Mouse (Mus musculus): Measurements from ENCODE around the gene Fancg. TPM values are rescaled to one million over a fixed set of nuclear protein-coding genes. Genes with fewer than 3 reads are reported as not detected.

Fancg gene
- polyA plus RNA-seq, 1 experiment from 2014 or later: 32.8 TPM

GRCm38 (mm10) chr4:43037860-43038566 is 27.7 kb upstream of the Fancg start:
- no peak overlapping the region for H3K4me2 ChIP-seq (ENCODE audit: low read length)
- H3K4me3 ChIP-seq (replicated peaks; ENCODE audit: low read length): no peak overlapping the region
- no peaks in the 10 kb centered on the region for H3K9me3 ChIP-seq (ENCODE audit: control insufficient read depth, low read length)
- no peak overlapping the region for H3K9ac ChIP-seq (replicated peaks; ENCODE audit: low read depth, low read length)
- H3K4me1 ChIP-seq (replicated peaks; ENCODE audit: control insufficient read depth, insufficient read depth, low read length): peaks cover 23% of the 10 kb centered on the region
- H3K36me3 ChIP-seq (ENCODE audit: control insufficient read depth, insufficient read depth): peaks cover 23% of the 10 kb centered on the region
- H3K27ac ChIP-seq (ENCODE audit: low read length): no peak overlapping the region
- H3K27me3 ChIP-seq (replicated peaks; ENCODE audit: control insufficient read depth, insufficient read depth, low read length): no peaks in the 10 kb centered on the region
- 80% methylated on average over 4 of the region's 4 CpGs for WGBS
- no peak for ATAC-seq

DNA sequence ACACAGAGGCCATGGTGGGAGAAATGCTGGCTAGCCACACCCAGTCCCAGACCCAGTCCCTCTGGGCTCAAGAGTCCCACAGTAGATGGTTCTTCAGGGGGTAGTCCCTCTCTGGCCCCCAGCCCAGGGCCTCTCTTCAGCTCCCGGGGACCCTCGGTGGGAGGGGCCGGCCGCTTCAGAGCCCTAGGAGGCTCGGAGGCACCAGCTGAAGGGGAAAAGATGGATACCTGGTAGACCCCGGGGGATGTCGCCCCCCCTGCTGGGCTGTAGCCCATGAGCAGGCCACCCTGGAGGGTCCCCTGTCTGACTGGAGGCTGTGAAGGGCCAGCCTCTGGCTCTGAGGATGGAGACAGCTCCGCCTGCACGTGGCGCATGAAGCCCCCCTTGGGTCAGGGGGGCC is 26.1 kb upstream of the Fancg start:
- H3K4me1 ChIP-seq (replicated peaks; ENCODE audit: control insufficient read depth, insufficient read depth, low read length): peaks cover 30% of the 10 kb centered on the region
- H3K27ac ChIP-seq (ENCODE audit: low read length): no peak overlapping the region
- no peak overlapping the region for H3K4me3 ChIP-seq (replicated peaks; ENCODE audit: low read length)
- H3K9ac ChIP-seq (replicated peaks; ENCODE audit: low read depth, low read length): no peak overlapping the region
- H3K4me2 ChIP-seq (ENCODE audit: low read length): no peak overlapping the region
- ATAC-seq: no peak
- no peaks in the 10 kb centered on the region for H3K9me3 ChIP-seq (ENCODE audit: control insufficient read depth, low read length)
- WGBS: 92% methylated on average over 10 of the region's 10 CpGs
- peaks cover 23% of the 10 kb centered on the region for H3K36me3 ChIP-seq (ENCODE audit: control insufficient read depth, insufficient read depth)
- H3K27me3 ChIP-seq (replicated peaks; ENCODE audit: control insufficient read depth, insufficient read depth, low read length): no peaks in the 10 kb centered on the region

DNA sequence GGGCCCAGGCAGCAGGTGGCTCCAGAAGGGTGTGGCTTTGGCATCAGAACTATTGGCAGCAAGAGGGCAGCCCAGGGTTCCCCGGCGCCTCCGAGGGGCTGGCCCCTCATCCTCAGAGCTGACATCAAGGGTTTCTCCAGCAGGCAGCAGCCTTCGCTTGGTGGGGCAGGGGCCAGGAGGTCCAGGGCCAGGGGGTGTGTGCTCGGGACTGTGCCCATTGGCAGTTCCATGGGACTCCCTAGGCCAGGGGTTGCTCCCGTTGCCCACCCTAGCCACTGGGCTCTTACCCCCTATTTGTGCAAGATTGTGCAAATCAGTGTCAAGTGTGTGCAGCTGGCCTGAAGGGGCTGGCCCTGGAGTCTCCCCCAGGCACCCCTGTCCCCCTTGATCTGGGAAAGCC is 25.5 kb upstream of the Fancg start:
- H3K9ac ChIP-seq (replicated peaks; ENCODE audit: low read depth, low read length): no peak overlapping the region
- no peak overlapping the region for H3K27ac ChIP-seq (ENCODE audit: low read length)
- 77% methylated on average over 6 of the region's 6 CpGs for WGBS
- ATAC-seq: no peak
- no peak overlapping the region for H3K4me3 ChIP-seq (replicated peaks; ENCODE audit: low read length)
- H3K4me1 ChIP-seq (replicated peaks; ENCODE audit: control insufficient read depth, insufficient read depth, low read length): peaks cover 30% of the 10 kb centered on the region
- no peak overlapping the region for H3K4me2 ChIP-seq (ENCODE audit: low read length)
- no peaks in the 10 kb centered on the region for H3K9me3 ChIP-seq (ENCODE audit: control insufficient read depth, low read length)
- H3K27me3 ChIP-seq (replicated peaks; ENCODE audit: control insufficient read depth, insufficient read depth, low read length): no peaks in the 10 kb centered on the region
- peaks cover 23% of the 10 kb centered on the region for H3K36me3 ChIP-seq (ENCODE audit: control insufficient read depth, insufficient read depth)

DNA sequence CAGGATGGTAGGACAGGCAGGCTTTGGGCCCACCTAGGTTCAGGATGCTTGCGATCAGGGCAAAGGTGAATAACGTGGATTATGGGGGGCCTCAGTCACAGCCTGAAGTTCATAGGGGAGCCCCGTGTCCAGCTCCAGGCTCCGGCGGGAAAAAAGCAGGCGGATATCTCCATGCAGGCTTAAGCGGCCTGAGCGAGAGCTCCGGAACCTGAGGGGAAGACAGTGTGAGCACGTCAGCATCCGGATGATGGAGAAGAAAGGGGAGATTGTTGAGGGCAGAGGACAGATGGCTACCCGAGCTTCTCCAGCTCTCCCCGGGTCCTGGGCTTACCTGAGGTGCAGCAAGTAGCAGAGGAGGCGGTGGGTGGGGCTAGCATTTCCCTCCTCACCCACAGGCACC is 23.2 kb upstream of the Fancg start:
- no peak for ATAC-seq
- Histone ChIP-seq H3K4me1 (replicated peaks; ENCODE audit: control insufficient read depth, insufficient read depth, low read length) (peaks cover 21% of the 10 kb centered on the region), H3K36me3 (ENCODE audit: control insufficient read depth, insufficient read depth) (peaks cover 23% of the 10 kb centered on the region), H3K4me3 (replicated peaks; ENCODE audit: low read length) (no peak overlapping the region), H3K9ac (replicated peaks; ENCODE audit: low read depth, low read length) (no peak overlapping the region), H3K4me2 (ENCODE audit: low read length) (no peak overlapping the region), H3K9me3 (ENCODE audit: control insufficient read depth, low read length) (no peaks in the 10 kb centered on the region), H3K27ac (ENCODE audit: low read length) (no peak overlapping the region), H3K27me3 (replicated peaks; ENCODE audit: control insufficient read depth, insufficient read depth, low read length) (no peaks in the 10 kb centered on the region)
- 85% methylated on average over 14 of the region's 14 CpGs for WGBS

- peaks cover 17% of the 10 kb centered on the region for H3K4me1 ChIP-seq (replicated peaks; ENCODE audit: control insufficient read depth, insufficient read depth, low read length)
- WGBS: 93% methylated on average over 1 of the region's 1 CpGs
- H3K4me2 ChIP-seq (ENCODE audit: low read length): no peak overlapping the region
- H3K9me3 ChIP-seq (ENCODE audit: control insufficient read depth, low read length): no peaks in the 10 kb centered on the region
- no peaks in the 10 kb centered on the region for H3K27me3 ChIP-seq (replicated peaks; ENCODE audit: control insufficient read depth, insufficient read depth, low read length)
- H3K9ac ChIP-seq (replicated peaks; ENCODE audit: low read depth, low read length): no peak overlapping the region
- H3K36me3 ChIP-seq (ENCODE audit: control insufficient read depth, insufficient read depth): peaks cover 23% of the 10 kb centered on the region
- no peak for ATAC-seq
- H3K4me3 ChIP-seq (replicated peaks; ENCODE audit: low read length): no peak overlapping the region
- no peak overlapping the region for H3K27ac ChIP-seq (ENCODE audit: low read length)
Observed at GRCm38 (mm10) chr4:43032501-43032900, 22.2 kb upstream of the Fancg start.

- H3K27me3 ChIP-seq (replicated peaks; ENCODE audit: control insufficient read depth, insufficient read depth, low read length): no peaks in the 10 kb centered on the region
- H3K4me3 ChIP-seq (replicated peaks; ENCODE audit: low read length): peak within 1 kb of the TSS; percentile 72
- under 1% methylated on average over 38 of the region's 38 CpGs for WGBS
- peak within 1 kb of the TSS; percentile 80 for H3K27ac ChIP-seq (ENCODE audit: low read length)
- H3K9ac ChIP-seq (replicated peaks; ENCODE audit: low read depth, low read length): peak within 1 kb of the TSS; percentile 86
- peaks cover 27% of the 10 kb centered on the region for H3K36me3 ChIP-seq (ENCODE audit: control insufficient read depth, insufficient read depth)
- H3K4me2 ChIP-seq (ENCODE audit: low read length): peak within 1 kb of the TSS; percentile 75
- H3K9me3 ChIP-seq (ENCODE audit: control insufficient read depth, low read length): no peaks in the 10 kb centered on the region
- peak; percentile 97 for ATAC-seq
- H3K4me1 ChIP-seq (replicated peaks; ENCODE audit: control insufficient read depth, insufficient read depth, low read length): peaks cover 15% of the 10 kb centered on the region
Observed at GRCm38 (mm10) chr4:43031237-43031995, 21.1 kb upstream of the Fancg start, which contains the start of gene Stoml2. Gene Stoml2, minus strand, starts transcription at chr4:43031710.

DNA sequence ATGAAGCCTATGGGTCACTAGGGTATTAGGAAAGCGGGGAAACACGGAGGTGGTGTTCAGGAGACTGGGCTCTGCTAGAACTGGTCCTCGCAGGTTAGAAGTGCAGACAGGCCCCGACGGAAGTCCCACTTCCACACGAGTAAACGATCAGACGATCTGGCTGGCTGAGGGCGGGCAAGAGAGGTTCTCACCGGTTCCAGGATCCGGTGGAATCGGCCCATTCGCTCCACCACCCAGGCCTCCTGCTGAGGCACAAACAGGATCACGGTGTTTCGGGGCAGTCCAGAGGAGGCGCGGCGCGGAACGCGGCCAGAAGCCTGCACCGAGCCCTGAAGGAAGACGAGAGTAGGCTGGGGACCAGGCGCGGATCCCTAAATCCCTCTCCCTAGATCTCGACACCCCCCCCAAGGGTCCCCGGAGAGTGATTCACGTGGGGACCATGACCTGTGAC is 20.5 kb upstream of the Fancg start:
- Histone ChIP-seq H3K27ac (ENCODE audit: low read length) (peak overlapping the region; percentile 80), H3K4me1 (replicated peaks; ENCODE audit: control insufficient read depth, insufficient read depth, low read length) (peaks cover 15% of the 10 kb centered on the region), H3K9ac (replicated peaks; ENCODE audit: low read depth, low read length) (peak overlapping the region; percentile 86), H3K36me3 (ENCODE audit: control insufficient read depth, insufficient read depth) (peaks cover 22% of the 10 kb centered on the region), H3K4me2 (ENCODE audit: low read length) (peak overlapping the region; percentile 75), H3K4me3 (replicated peaks; ENCODE audit: low read length) (peak overlapping the region; percentile 72), H3K27me3 (replicated peaks; ENCODE audit: control insufficient read depth, insufficient read depth, low read length) (no peaks in the 10 kb centered on the region), H3K9me3 (ENCODE audit: control insufficient read depth, low read length) (no peaks in the 10 kb centered on the region)
- 1% methylated on average over 28 of the region's 28 CpGs for whole genome bisulfite sequencing
- peak; percentile 56 for ATAC-seq

- peak overlapping the region; percentile 72 for H3K4me3 ChIP-seq (replicated peaks; ENCODE audit: low read length)
- H3K36me3 ChIP-seq (ENCODE audit: control insufficient read depth, insufficient read depth): peaks cover 19% of the 10 kb centered on the region
- H3K4me2 ChIP-seq (ENCODE audit: low read length): peak overlapping the region; percentile 75
- H3K27ac ChIP-seq (ENCODE audit: low read length): no peak overlapping the region; the same call in 1 of the 2 replicates
- WGBS: 79% methylated on average over 9 of the region's 9 CpGs
- peaks cover 15% of the 10 kb centered on the region for H3K4me1 ChIP-seq (replicated peaks; ENCODE audit: control insufficient read depth, insufficient read depth, low read length)
- H3K27me3 ChIP-seq (replicated peaks; ENCODE audit: control insufficient read depth, insufficient read depth, low read length): no peaks in the 10 kb centered on the region
- no peak for ATAC-seq
- peak overlapping the region; percentile 86 for H3K9ac ChIP-seq (replicated peaks; ENCODE audit: low read depth, low read length)
- no peaks in the 10 kb centered on the region for H3K9me3 ChIP-seq (ENCODE audit: control insufficient read depth, low read length)
Observed at GRCm38 (mm10) chr4:43030352-43030751, 20.0 kb upstream of the Fancg start.

DNA sequence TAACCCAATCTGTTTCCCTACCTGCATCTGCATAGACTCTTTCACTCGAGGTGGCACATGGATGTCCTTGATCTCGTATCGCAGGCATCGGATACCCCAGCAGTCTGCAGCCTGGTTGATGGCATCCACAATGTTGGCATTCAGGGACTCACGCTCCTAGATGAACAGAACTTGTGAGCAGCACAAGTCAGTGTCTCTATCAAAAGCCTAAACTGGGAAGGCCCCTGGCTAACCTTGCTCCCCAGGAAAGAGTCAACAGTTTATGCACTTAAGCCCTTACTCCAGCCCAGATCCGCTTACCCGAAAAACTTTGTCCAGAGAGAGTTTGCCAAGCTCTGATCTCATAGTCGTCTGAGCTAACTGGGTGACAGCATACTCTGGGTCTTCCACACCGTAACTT is 19.4 kb upstream of the Fancg start:
- ATAC-seq: no peak
- 91% methylated on average over 9 of the region's 9 CpGs for WGBS
- Histone ChIP-seq H3K9me3 (ENCODE audit: control insufficient read depth, low read length) (no peaks in the 10 kb centered on the region), H3K27ac (ENCODE audit: low read length) (no peak overlapping the region), H3K27me3 (replicated peaks; ENCODE audit: control insufficient read depth, insufficient read depth, low read length) (no peaks in the 10 kb centered on the region), H3K4me3 (replicated peaks; ENCODE audit: low read length) (no peak overlapping the region), H3K36me3 (ENCODE audit: control insufficient read depth, insufficient read depth) (peaks cover 15% of the 10 kb centered on the region), H3K4me1 (replicated peaks; ENCODE audit: control insufficient read depth, insufficient read depth, low read length) (peaks cover 19% of the 10 kb centered on the region), H3K4me2 (ENCODE audit: low read length) (no peak overlapping the region), H3K9ac (replicated peaks; ENCODE audit: low read depth, low read length) (no peak overlapping the region)

Measured in forebrain, embryonic 16.5 days (tissue).